Mouse (Mus musculus) cortical plate, adult 2 months (tissue): Measurements from ENCODE around the gene Nod1.

Source experiments
- CTCF ChIP-seq: fragments of 200-500 bp; IDR thresholded peaks from 2 replicates; pipeline ENCODE4 v1.5.1; 2011; ENCODE audit warnings: mild to moderate bottlenecking, control low read depth, low read length; ENCODE audit not compliant: insufficient read depth; ENCODE audit errors: extremely low read depth
- POLR2A ChIP-seq: fragments of 200-500 bp; IDR thresholded peaks from 2 replicates; pipeline ENCODE4 v1.6.1; 2011; ENCODE audit warnings: mild to moderate bottlenecking, low read length, control low read depth; ENCODE audit not compliant: insufficient read depth; ENCODE audit errors: extremely low read depth

- no peak for TF ChIP-seq CTCF
- no peak for TF ChIP-seq POLR2A
These were observed 46.5 kb downstream of the Nod1 start for GRCm38 (mm10) chr6:54925736-54926440.
